Mouse (Mus musculus) megakaryocyte, adult 5-6 weeks (primary cell): ENCODE results near the gene Exoc7. TPM values are rescaled to one million over a fixed set of nuclear protein-coding genes. Genes with fewer than 3 reads are reported as not detected.
"Not testable (repeated sequence)": the region's sequence is repeated elsewhere in the genome, so short reads cannot be mapped to it uniquely, and the experiment has no call there.

ENCODE experiments used
- ATAC-seq: 2 replicates; pipeline ENCODE4 v1.8.0; 2016; ENCODE audit warnings: mild to moderate bottlenecking, inconsistent platforms; ENCODE audit not compliant: poor library complexity, severe bottlenecking
- total RNA-seq, 2 experiments: library from RNA; stranded (forward) in 1 of 2; stranded (reverse) in 1 of 2; fragments of 153-499, 151-499 nt in 1 of 2; fragments of 221-1000, 200-1000 nt in 1 of 2; gene quantifications; 2 replicates each; pipeline versions ENCODE4 v1.2.3 to v1.2.4; 2015 to 2017

Gene Exoc7
- total RNA-seq, 2 experiments from 2014 or later = 20.3 to 29.2 TPM

DNA sequence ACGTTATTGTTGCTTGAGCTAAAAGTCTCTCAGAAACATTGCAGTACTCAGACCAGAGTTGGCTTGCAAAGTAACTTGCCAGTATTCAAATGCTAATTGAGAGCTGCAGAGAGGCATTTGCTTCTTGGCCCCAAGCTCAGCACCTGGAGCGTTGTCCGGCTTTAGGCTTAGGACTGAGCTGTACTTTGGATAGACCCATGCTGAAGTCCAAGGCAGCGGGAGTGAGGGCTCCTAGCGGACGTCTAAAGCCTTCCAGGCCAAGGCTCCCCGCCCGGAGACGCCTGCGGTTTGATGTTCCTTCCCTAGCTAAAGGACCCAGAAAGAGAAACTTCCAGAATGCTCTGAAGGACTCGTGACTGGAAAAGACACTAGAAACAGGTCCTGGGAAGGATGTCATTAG is 24.9 kb downstream of the Exoc7 start:
- 0 out of 2 replicates have a peak, but pooled peaks have one; percentile 27 for ATAC-seq

DNA sequence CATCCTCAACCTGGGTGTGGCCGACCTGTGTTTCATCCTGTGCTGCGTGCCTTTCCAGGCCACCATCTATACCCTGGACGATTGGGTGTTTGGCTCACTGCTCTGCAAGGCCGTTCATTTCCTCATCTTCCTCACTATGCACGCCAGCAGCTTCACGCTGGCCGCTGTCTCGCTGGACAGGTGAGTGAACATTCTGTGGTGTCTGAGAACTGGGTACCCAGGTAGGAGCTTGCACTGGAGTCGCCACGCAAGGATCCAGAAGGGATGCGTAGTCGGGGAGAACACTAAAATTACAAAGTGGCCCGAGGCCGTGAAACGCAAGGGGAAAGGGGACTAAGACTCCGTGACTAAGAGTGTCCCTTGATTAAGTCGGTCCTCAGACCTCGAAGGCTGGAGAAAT is 25.4 kb downstream of the Exoc7 start:
- peak; percentile 24; the same call in 1 of the 2 replicates for ATAC-seq

GRCm38 (mm10) chr11:116280751-116281663 is 26.0 kb downstream of the Exoc7 start, which contains the start of gene Galr2:
Gene Galr2 (plus strand): TSS chr11:116280939.
- peak; percentile 21; the same call in 1 of the 2 replicates for ATAC-seq

- not testable (repeated sequence) for ATAC-seq
Measured at GRCm38 (mm10) chr11:116277184-116277583, 29.8 kb downstream of the Exoc7 start.

- peak; percentile 100 for ATAC-seq
Measured at GRCm38 (mm10) chr11:116274045-116274666, 32.9 kb downstream of the Exoc7 start, which contains the start of gene Srp68. Gene Srp68 (minus strand): TSS chr11:116274217.

DNA sequence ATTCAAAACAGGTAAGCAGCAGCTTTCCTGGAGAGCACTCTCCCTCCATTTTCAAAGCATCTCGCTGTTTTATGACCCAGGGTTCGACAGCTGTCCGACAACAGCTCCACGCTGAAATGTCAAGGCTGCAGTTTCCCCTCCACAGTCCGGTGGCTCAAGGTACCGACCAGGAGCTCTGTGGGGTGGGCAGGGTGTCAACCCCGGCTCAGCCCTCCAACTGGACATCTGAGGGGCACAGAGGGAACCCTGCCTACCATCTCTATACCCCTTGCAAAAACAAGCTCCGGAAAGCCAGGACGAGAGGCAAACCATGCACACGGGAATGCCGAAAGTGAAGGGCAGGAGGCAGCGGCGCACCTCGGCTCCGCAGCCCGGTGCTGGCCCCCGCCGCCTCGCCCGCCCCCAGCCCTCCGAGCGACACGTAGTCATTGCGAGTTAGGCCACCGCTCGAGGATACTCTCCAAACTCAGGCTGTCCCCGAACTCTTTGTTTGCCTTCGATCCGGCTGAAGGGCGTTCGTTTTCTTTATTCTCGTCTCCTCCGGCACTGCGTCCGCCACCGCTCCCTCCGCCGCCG is 33.5 kb downstream of the Exoc7 start:
- no peak for ATAC-seq

DNA sequence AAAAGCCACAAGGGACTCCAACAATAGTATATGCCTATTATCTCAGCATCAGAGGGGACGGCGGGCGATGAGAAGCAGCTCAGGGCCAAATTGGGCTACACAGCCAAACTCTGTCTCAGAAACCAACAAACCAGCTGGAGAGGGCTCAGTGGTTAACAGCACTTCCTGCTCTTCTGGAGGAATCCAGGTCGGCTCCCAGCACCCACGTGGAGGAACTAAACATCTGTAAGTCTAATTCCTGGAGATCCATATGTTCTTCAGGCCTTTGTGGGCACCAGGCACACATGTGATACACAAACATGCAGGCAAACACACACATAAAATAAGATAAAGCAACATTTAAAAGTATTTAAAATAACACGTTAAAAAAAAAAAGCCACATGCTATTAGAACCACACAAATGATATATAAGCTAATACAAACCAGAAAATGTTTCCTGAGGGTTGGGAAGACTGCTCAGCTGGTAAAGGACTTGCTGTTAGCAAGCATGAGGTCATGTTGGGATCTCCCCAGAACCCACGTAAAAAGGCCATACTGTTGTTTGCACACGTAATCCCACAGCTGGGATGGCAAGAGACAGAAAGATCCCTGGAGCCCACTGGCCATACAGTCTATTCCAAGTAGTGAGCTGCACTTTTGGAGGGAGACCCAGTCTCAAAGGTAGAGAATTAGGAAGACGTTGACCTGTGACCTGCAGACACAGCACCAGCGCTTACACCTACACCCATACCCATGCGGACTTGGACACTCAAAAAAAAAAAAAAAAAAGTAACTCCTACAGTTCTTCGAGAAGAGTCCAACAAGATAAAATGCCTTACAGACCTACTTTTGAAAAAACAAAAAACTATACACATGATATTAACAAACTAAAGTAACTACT is 34.2 kb downstream of the Exoc7 start:
- ATAC-seq = no peak

DNA sequence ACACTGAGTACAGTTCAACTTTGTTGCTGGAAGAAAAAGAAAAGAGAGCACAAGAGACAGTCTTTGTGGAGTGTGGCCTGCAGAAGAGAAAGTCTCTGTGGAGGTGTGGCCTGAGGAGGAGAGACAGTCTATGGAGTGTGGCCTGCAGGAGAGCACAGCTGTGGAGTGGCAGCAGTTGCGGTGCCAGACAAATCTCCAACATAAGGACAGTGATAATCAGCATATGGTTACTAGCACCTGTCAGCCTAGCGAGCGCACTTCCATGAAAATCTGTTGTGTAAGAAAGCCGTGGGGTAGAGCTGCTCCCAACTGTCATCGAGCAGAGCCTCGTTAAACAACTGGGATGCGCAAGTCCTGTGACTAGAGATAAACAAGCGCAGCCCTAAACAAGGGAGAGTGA is 37.5 kb downstream of the Exoc7 start:
- no peak for ATAC-seq

GRCm38 (mm10) chr11:116268313-116268712 is 38.7 kb downstream of the Exoc7 start:
- no peak for ATAC-seq

GRCm38 (mm10) chr11:116267637-116268036 is 39.4 kb downstream of the Exoc7 start:
- no peak for ATAC-seq

DNA sequence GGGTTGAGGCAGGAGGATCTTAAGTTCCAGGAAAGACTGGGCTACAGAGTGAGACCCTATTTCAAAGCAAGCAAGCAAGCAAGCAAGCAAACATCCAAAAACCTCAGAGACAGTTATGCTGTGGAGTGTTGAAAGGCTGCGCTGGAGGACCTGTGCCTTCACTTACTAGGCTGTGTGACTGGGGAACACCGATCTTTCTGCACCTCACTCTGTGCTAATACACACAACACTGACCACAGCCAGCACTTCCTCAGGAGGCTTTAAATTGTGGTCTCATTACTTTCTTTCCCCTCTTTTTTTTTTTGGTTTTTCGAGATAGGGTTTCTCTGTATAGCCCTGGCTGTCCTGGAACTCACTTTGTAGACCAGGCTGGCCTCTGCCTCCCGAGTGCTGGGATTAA is 41.2 kb downstream of the Exoc7 start:
- no peak for ATAC-seq

DNA sequence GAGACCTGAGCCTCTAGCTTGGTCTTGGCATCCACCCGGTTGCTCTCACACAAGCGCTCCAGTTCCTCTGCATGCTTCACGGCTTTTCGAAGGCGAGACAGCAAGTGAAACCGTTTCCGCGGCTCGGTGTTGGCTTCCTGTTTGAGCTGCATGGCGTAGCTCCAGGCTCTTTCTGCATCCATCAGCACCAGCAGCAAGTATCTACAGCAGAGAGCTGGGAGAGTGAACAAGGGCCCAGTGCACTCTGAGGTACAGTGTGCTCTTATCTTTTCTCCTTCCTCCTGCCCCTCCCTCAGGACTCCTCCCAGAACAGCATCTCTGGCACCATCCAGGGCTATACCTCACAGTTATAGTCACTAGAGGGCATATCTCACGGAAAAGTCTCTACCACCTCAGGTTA is 41.7 kb downstream of the Exoc7 start:
- peak; percentile 67 for ATAC-seq

- ATAC-seq = no peak
Measured at GRCm38 (mm10) chr11:116260259-116260658, 46.8 kb downstream of the Exoc7 start.

GRCm38 (mm10) chr11:116259461-116259860 is 47.6 kb downstream of the Exoc7 start:
- ATAC-seq = no peak

DNA sequence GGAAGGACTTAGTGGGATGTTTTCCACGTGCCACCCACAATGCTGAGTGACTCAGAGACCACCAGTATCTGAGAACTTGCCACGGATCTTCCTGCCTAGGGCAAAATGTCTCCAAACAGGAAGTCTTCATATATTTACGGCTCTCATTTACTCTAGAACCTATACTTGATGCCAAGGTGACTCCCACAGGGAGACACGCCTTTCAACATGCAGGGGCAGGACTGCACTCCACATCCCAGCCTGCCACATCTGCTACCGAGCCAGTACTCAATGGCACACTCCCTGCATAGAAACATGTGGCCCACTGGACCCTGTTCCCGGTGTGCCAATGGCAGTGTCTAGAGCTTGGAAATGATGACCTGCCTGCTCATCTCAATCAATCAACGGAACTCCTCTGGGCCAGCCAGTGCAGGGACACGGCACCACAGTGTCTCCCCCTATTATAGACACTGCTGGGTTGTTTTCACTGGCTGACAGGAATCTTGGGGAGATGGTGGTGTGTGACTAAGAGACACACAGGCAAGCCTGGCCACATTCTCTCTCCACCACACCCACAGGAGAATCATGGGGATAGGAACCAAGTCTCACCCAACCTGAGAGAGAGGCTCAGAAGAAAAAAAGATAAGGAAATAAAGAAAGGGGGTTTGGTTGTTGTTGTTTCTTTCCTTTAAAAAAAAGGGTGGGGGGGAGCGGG is 50.9 kb downstream of the Exoc7 start:
- ATAC-seq = no peak

- no peak for ATAC-seq
Measured at GRCm38 (mm10) chr11:116255090-116255981, 51.7 kb downstream of the Exoc7 start.

DNA sequence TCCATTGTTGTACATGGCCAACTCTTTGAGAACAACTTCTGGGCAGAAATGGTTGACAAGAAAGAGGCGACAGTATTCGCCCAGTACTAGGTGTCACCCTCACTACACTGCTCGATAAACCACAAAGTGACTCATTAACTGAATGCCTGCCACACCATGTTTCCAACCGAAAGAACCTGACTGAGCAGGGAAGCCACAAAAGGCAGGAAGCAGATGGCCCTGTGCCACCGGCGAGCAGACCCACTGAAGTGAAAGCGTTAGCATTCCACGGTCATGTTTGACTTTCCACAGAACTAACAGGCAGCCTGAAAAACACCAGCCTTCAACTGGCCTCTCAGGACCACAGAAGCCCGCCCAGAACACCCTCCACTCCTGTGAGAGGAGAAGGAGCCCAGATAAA is 52.4 kb downstream of the Exoc7 start:
- peak; percentile 69 for ATAC-seq

- ATAC-seq = no peak
Measured at GRCm38 (mm10) chr11:116253076-116253600, 53.9 kb downstream of the Exoc7 start.

DNA sequence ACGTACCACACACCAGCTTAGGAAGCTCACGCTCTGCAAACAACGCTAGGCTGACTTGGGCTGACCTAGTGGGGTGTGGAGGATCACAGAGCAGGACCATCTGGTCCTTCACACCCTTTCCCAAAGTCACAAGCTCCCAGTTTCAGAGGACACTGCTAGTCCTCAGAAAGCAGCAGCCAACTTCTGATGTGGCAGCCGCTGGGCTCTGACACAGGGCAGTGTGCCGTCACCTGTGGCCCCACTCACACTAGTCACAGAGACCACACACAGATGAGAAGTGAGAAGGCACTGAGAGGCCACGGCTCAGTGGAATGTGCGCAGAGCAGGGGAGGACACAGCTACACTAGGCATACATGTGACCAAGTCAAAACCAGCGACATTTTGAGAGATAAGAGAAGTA is 56.1 kb downstream of the Exoc7 start:
- no peak for ATAC-seq
